Mouse (Mus musculus) kidney, adult 2 months (tissue): ENCODE measurements around the gene Slpi. TPM values are rescaled to one million over a fixed set of nuclear protein-coding genes. Genes with fewer than 3 reads are reported as not detected.

Source experiments
- DNase-seq: peaks from one replicate; pipeline ENCODE4 v3.0.0; 2021
- H3K27ac ChIP-seq: fragments of 200-500 bp; 2 replicates; pipeline ENCODE4 v1.5.1; 2012; ENCODE audit warnings: low read depth, low read length, control low read depth, inconsistent platforms; ENCODE audit not compliant: insufficient read depth
- H3K27me3 ChIP-seq: fragments of 200-500 bp; replicated peaks from 2 replicates; pipeline ENCODE4 v1.6.1; 2012; ENCODE audit warnings: mild to moderate bottlenecking, moderate library complexity, low read length, inconsistent platforms; ENCODE audit not compliant: control insufficient read depth, insufficient read depth
- H3K36me3 ChIP-seq: fragments of 200-500 bp; 2 replicates; pipeline ENCODE4 v1.6.1; 2012; ENCODE audit warnings: mild to moderate bottlenecking, moderate library complexity, low read length, inconsistent platforms; ENCODE audit not compliant: control insufficient read depth, insufficient read depth
- H3K4me1 ChIP-seq: fragments of 200-500 bp; 2 replicates; pipeline ENCODE4 v1.6.1; 2011; ENCODE audit warnings: low read length; ENCODE audit not compliant: control insufficient read depth, insufficient read depth
- H3K4me3 ChIP-seq: fragments of 200-500 bp; 2 replicates; pipeline ENCODE4 v1.5.1; 2011; ENCODE audit warnings: mild to moderate bottlenecking, low read depth, low read length, control low read depth; ENCODE audit not compliant: insufficient read depth
- CTCF ChIP-seq: fragments of 200-500 bp; conservative IDR thresholded peaks from 2 replicates; pipeline ENCODE4 v1.5.1; 2011; ENCODE audit warnings: low read depth, mild to moderate bottlenecking, control low read depth, low read length, moderate library complexity, mixed read lengths; ENCODE audit not compliant: insufficient read depth, insufficient read length
- POLR2A ChIP-seq: fragments of 200-500 bp; IDR thresholded peaks from one replicate; pipeline ENCODE4 v1.6.1; 2011; ENCODE audit warnings: low read depth, low read length, control low read depth
- WGBS: fragments of 180-500 bp; shearing (Covaris S2); methylation state at CpG from one replicate; pipeline ENCODE4 v1.1.7; 2018; 5-methylcytosine and 5-hydroxymethylcytosine counted together
- polyA plus RNA-seq: library from polyadenylated mRNA; depleted of rRNA; stranded (reverse); fragments of >200 nt; gene quantifications from 2 replicates; pipeline ENCODE4 v1.2.3, GENCODE M21; 2012

Gene Slpi
- polyA plus RNA-seq, 1 experiment = 4.6 TPM

DNA sequence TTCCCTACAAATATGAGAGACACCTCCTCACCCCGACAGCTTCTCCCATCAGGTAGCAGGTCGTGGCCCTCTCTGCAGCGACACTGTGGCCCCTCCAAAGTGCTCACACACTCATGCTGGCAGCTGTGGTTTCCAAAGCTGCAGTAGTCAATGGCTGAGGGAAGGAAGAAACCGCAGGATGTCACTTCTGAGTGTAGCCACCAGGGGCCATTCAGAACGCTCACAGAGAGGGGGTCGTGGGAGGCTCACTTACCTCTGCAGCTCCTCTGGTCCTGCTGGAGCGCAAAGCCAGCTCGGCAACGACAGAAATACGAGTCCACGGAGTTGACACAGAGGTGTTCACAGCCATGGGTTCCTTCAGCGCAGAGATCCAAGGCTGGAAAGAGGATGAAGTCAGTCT lies 8.0 kb upstream of the Slpi start:
- Histone ChIP-seq H3K4me1 (no peaks in the 10 kb centered on the region), H3K27ac (no peak overlapping the region), H3K4me3 (no peak overlapping the region), H3K36me3 (no peaks in the 10 kb centered on the region), H3K27me3 (no peaks in the 10 kb centered on the region)
- DNase-seq = no peak
- 74% methylated on average over 12 of the region's 12 CpGs for WGBS
- no peak for TF ChIP-seq CTCF
- no peak for TF ChIP-seq POLR2A

DNA sequence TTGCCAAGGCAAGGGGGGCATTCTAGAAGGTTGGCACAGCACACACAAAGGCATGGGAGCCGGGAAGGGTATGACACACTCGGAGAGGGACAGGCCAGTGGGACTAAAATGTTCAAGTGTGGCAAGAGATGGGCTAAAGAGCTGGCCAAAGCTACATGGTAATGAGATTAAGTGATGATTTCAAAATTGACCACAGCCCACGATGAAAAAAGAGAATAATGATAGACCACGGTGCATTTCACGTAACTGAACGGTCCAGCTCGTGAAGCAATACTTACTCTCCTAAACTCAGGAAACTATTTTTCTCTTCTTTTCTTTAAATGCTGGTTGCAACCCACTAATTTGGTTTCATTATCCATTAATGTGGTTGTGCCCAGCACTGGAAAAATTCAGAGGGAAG lies 7.2 kb upstream of the Slpi start:
- DNase-seq = no peak
- Histone ChIP-seq H3K36me3 (no peaks in the 10 kb centered on the region), H3K4me1 (no peaks in the 10 kb centered on the region), H3K27ac (no peak overlapping the region), H3K4me3 (no peak overlapping the region), H3K27me3 (no peaks in the 10 kb centered on the region)
- WGBS = 88% methylated on average over 7 of the region's 7 CpGs
- TF ChIP-seq CTCF = no peak
- TF ChIP-seq POLR2A = no peak

DNA sequence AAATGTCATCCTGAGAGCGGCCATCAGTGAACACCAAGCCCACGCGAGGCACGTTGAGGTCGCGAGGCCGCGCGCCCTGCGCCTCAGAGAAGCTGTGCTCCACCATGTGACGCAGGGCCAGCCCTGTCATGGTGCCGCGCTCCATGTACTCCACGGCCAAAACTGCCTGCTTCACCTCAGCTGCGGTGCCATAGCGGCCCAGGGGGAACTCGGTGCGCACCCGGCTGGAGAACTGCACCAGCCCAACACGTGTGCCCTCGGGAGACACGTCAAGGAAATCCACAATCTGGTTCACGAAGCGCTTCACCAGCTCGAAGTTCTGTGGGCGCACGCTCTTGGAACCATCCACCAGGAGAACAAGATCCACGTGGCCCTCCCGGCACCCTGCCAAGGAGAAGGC lies 4.2 kb upstream of the Slpi start:
- Histone ChIP-seq H3K4me3 (no peak overlapping the region), H3K27ac (no peak overlapping the region), H3K36me3 (no peaks in the 10 kb centered on the region), H3K4me1 (no peaks in the 10 kb centered on the region), H3K27me3 (peaks cover 4% of the 10 kb centered on the region; the same call in 1 of the 2 replicates)
- no peak for TF ChIP-seq POLR2A
- no peak for TF ChIP-seq CTCF
- no peak for DNase-seq
- WGBS = 80% methylated on average over 29 of the region's 29 CpGs

DNA sequence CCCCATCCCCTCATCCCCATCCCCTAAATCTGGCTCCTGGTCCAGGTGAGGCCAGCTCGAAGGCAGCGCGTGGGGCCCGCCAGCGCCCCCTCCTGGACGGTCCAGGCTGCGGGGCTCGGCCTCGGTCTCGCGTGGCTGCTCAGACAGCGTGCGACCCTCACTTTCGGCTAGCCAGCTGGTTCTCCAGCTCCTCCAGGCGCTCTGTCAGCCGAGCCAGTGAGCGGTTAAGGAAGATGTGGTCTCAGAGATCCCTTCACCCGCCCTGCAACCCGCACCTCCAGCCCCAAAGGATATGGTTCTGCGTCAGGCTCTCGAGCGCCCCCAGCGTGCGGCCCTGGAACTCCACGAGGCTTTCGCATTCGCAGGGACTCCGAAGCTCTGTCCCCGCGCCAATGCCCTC lies 604 bp upstream of the Slpi start:
- TF ChIP-seq CTCF = peak; percentile 64
- TF ChIP-seq POLR2A = no peak
- DNase-seq = peak; percentile 77
- peaks cover 4% of the 10 kb centered on the region; the same call in 1 of the 2 replicates for H3K27me3 ChIP-seq
- peak overlapping the region; percentile 40 for H3K4me3 ChIP-seq
- H3K27ac ChIP-seq = no peak overlapping the region
- no peaks in the 10 kb centered on the region for H3K36me3 ChIP-seq
- H3K4me1 ChIP-seq = no peaks in the 10 kb centered on the region
- under 1% methylated on average over 30 of the region's 30 CpGs for WGBS

DNA sequence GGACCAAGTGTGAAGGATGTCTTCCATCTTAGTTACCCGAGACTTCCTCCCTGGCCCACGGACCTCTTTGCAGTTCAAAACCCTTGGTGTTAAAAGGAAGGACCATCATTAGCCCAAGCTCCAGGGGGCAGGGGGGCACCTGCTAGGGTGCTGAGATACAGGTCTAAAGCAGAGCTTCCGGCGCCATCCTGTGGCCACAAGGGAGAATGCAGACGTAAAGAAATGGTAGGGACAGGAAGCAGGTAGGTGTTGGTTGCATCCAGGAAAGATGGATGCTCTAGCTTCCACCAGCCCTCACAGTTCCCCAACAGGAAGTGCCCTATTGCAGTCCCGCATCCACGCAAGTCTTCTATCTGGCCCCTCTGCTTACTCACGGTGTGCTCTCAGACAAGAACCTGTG lies 1.9 kb downstream of the Slpi start:
- no peaks in the 10 kb centered on the region for H3K36me3 ChIP-seq
- DNase-seq = peak; percentile 27
- H3K4me3 ChIP-seq = no peak overlapping the region
- peaks cover 4% of the 10 kb centered on the region; the same call in 1 of the 2 replicates for H3K27me3 ChIP-seq
- H3K4me1 ChIP-seq = no peaks in the 10 kb centered on the region
- TF ChIP-seq CTCF (peak; percentile 52), POLR2A (no peak)
- no peak overlapping the region for H3K27ac ChIP-seq
- WGBS = 19% methylated on average over 8 of the region's 8 CpGs

DNA sequence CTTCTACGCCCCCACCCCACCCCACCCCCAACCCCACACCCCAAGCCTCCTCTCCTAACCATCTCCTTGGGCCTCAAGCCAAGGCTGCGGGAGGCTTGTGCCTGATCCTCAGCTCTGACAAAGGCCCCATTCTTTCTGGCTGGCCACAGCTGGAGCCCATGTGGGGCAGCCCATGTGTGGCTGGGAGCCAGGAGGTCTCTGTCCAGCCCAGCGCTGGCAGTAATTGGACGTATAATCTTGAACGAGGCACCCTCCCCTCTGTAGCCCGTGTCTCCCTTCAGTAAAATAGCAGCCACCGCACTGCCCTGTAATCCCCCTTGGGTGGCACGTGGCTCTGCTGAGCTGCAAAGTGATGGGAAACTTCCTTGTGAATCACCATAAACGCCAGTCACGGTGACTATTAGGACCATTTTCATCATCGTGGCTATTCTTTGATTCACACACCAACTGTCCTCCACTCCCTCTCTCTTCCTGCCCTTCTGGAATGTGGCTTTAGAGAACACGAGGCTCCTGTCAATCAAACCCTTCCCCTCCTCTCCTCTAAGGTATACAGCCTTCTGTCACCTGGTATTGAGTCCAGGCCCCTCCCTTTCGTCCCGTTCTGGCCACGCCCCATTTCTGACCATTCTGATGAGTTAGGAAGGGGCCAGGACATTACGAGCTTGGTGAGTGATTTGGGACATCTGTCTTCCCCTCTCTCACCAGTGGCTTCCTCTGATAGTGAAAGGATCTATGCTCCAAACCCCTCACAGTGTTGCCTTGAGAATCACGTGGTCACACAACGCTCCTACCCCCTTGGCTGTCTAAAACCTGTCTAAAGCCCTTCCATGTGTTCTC lies 2.8 kb downstream of the Slpi start:
- no peaks in the 10 kb centered on the region for H3K36me3 ChIP-seq
- no peak overlapping the region for H3K4me3 ChIP-seq
- TF ChIP-seq CTCF (no peak), POLR2A (no peak)
- no peak for DNase-seq
- 12% methylated on average over 18 of the region's 18 CpGs for WGBS
- no peaks in the 10 kb centered on the region for H3K4me1 ChIP-seq
- peaks cover 4% of the 10 kb centered on the region; the same call in 1 of the 2 replicates for H3K27me3 ChIP-seq
- H3K27ac ChIP-seq = no peak overlapping the region

DNA sequence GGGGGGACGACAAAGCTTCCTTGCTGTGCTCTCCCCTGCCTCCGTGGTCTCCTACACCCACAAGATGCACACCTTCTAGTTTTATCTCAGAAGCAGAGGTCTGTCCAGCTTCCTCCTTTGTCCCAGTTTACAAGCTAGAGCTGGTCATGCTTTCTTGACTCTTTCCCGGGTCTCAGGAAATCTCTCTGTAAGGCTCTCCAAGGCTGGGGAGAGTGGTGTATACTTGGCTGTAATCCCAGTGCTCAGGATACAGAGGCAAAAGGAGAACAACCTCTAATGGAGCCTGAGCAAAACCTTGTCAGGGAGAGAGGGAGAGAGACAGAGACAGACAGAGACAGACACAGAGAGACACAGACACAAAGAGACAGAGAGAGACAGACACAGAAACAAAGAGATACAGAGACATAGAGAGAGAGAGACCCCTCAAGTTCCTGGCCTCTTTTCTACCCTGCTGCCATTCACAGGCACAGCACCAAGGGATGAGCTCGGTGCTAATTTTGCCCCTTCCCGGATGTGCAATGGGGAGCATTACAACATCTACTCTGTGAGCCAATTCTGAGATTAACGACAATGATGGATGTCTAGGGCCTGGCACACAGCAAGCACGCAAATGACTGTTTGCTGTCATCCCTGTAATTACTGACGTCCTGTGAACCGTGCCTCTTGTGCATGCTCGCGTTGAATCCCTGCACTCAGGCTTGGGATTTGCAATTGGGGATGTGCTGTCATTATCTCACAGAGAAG lies 5.1 kb downstream of the Slpi start:
- Histone ChIP-seq H3K4me1 (no peaks in the 10 kb centered on the region), H3K27ac (no peak overlapping the region), H3K27me3 (peaks cover 2% of the 10 kb centered on the region; the same call in 1 of the 2 replicates), H3K4me3 (no peak overlapping the region), H3K36me3 (no peaks in the 10 kb centered on the region)
- TF ChIP-seq CTCF = no peak
- TF ChIP-seq POLR2A = no peak
- no peak for DNase-seq
- WGBS = 43% methylated on average over 11 of the region's 11 CpGs
